Mouse (Mus musculus) megakaryocyte, embryonic 14.5 days (primary cell): ENCODE results near the gene Nanos2. TPM values are rescaled to one million over a fixed set of nuclear protein-coding genes. Genes with fewer than 3 reads are reported as not detected.

Experiments used
- H3K27me3 ChIP-seq: replicated peaks from 2 replicates; pipeline ENCODE3; 2012; ENCODE audit warnings: inconsistent platforms
- H3K36me3 ChIP-seq: replicated peaks from 2 replicates; pipeline ENCODE3; 2012; ENCODE audit warnings: low read length, inconsistent platforms, mixed read lengths
- H3K4me1 ChIP-seq: 2 replicates; pipeline ENCODE4 v1.6.1; 2012; ENCODE audit warnings: inconsistent platforms
- H3K4me3 ChIP-seq: replicated peaks from 2 replicates; pipeline ENCODE3; 2012; ENCODE audit warnings: moderate library complexity, mild to moderate bottlenecking, inconsistent platforms
- H3K9me3 ChIP-seq: 2 replicates; pipeline ENCODE4 v1.6.1; 2012; ENCODE audit warnings: inconsistent platforms
- FLI1 ChIP-seq: IDR thresholded peaks from 2 replicates; pipeline ENCODE4 v1.6.1; 2012; ENCODE audit warnings: low read length, inconsistent platforms, mixed read lengths
- GATA1 ChIP-seq: IDR thresholded peaks from 3 replicates; pipeline ENCODE4 v1.6.1; 2012; ENCODE audit warnings: mixed read lengths, low read length, inconsistent platforms, borderline replicate concordance
- polyA plus RNA-seq: library from polyadenylated mRNA; stranded (reverse); fragments of >175 nt; gene quantifications from 2 replicates; pipeline ENCODE4 v1.2.3, GENCODE M21; 2012; ENCODE audit warnings: low replicate concordance; ENCODE audit not compliant: insufficient read depth

Nanos2 gene
- polyA plus RNA-seq, result not detected in 2 replicates

- H3K4me1 ChIP-seq, result peaks cover 30% of the 10 kb centered on the region
- TF ChIP-seq FLI1, result no peak
- TF ChIP-seq GATA1, result no peak
- H3K36me3 ChIP-seq, result no peaks in the 10 kb centered on the region
- H3K4me3 ChIP-seq, result no peak within 1 kb of the TSS
- peaks cover 50% of the 10 kb centered on the region for H3K27me3 ChIP-seq
- no peaks in the 10 kb centered on the region for H3K9me3 ChIP-seq
Observed at GRCm38 (mm10) chr7:18987100-18987499, at the start of gene Nanos2. Gene Nanos2, plus strand, starts transcription at chr7:18987400.

GRCm38 (mm10) chr7:18942376-18942775, 44.8 kb upstream of the Nanos2 start:
- Histone ChIP-seq H3K4me3 (no peak overlapping the region), H3K9me3 (no peaks in the 10 kb centered on the region), H3K27me3 (peaks cover 45% of the 10 kb centered on the region), H3K4me1 (no peaks in the 10 kb centered on the region), H3K36me3 (no peaks in the 10 kb centered on the region)
- no peak for TF ChIP-seq GATA1
- TF ChIP-seq FLI1, result no peak

- TF ChIP-seq FLI1 (no peak), GATA1 (no peak)
- no peaks in the 10 kb centered on the region for H3K36me3 ChIP-seq
- H3K27me3 ChIP-seq, result peaks cover 47% of the 10 kb centered on the region
- H3K4me1 ChIP-seq, result no peaks in the 10 kb centered on the region
- H3K4me3 ChIP-seq, result no peak overlapping the region
- no peaks in the 10 kb centered on the region for H3K9me3 ChIP-seq
Observed at GRCm38 (mm10) chr7:18942815-18943214, 44.4 kb upstream of the Nanos2 start.

- TF ChIP-seq GATA1 (no peak), FLI1 (no peak)
- Histone ChIP-seq H3K4me3 (no peak overlapping the region), H3K4me1 (peaks cover 15% of the 10 kb centered on the region), H3K9me3 (no peaks in the 10 kb centered on the region), H3K27me3 (peaks cover 46% of the 10 kb centered on the region), H3K36me3 (no peaks in the 10 kb centered on the region)
Observed at GRCm38 (mm10) chr7:18948151-18948550, 39.0 kb upstream of the Nanos2 start.

- no peak overlapping the region for H3K4me3 ChIP-seq
- H3K4me1 ChIP-seq, result peaks cover 15% of the 10 kb centered on the region
- no peaks in the 10 kb centered on the region for H3K36me3 ChIP-seq
- H3K27me3 ChIP-seq, result peaks cover 46% of the 10 kb centered on the region
- TF ChIP-seq FLI1 (no peak), GATA1 (no peak)
- no peaks in the 10 kb centered on the region for H3K9me3 ChIP-seq
Observed at GRCm38 (mm10) chr7:18949781-18950522, 37.2 kb upstream of the Nanos2 start.

GRCm38 (mm10) chr7:18950523-18951315, 36.5 kb upstream of the Nanos2 start:
- H3K27me3 ChIP-seq, result peaks cover 49% of the 10 kb centered on the region
- H3K4me1 ChIP-seq, result peaks cover 15% of the 10 kb centered on the region
- H3K36me3 ChIP-seq, result no peaks in the 10 kb centered on the region
- no peak overlapping the region for H3K4me3 ChIP-seq
- H3K9me3 ChIP-seq, result peaks cover 3% of the 10 kb centered on the region; the same call in 1 of the 2 replicates
- TF ChIP-seq FLI1 (no peak), GATA1 (no peak)

- TF ChIP-seq FLI1 (no peak), GATA1 (no peak)
- Histone ChIP-seq H3K4me3 (no peak overlapping the region), H3K9me3 (peaks cover 5% of the 10 kb centered on the region; the same call in 1 of the 2 replicates), H3K36me3 (no peaks in the 10 kb centered on the region), H3K27me3 (peaks cover 55% of the 10 kb centered on the region), H3K4me1 (peaks cover 15% of the 10 kb centered on the region)
Observed at GRCm38 (mm10) chr7:18951397-18951796, 35.8 kb upstream of the Nanos2 start.

GRCm38 (mm10) chr7:18957569-18958383, 29.4 kb upstream of the Nanos2 start:
- TF ChIP-seq GATA1, result no peak
- no peak for TF ChIP-seq FLI1
- Histone ChIP-seq H3K36me3 (no peaks in the 10 kb centered on the region), H3K27me3 (peaks cover 87% of the 10 kb centered on the region), H3K4me1 (peaks cover 34% of the 10 kb centered on the region), H3K9me3 (peaks cover 12% of the 10 kb centered on the region), H3K4me3 (peak overlapping the region; percentile 89)

GRCm38 (mm10) chr7:18958384-18958766, 28.8 kb upstream of the Nanos2 start:
- Histone ChIP-seq H3K4me1 (peaks cover 40% of the 10 kb centered on the region), H3K4me3 (peak overlapping the region; percentile 89), H3K9me3 (peaks cover 12% of the 10 kb centered on the region), H3K27me3 (peaks cover 93% of the 10 kb centered on the region), H3K36me3 (no peaks in the 10 kb centered on the region)
- TF ChIP-seq GATA1, result no peak
- TF ChIP-seq FLI1, result no peak
